Mouse (Mus musculus) cerebellum, adult 2 months (tissue): ENCODE measurements around the gene Rapgef5.

ENCODE experiments used
- CTCF ChIP-seq: fragments of 200-500 bp; IDR thresholded peaks from 2 replicates; pipeline ENCODE4 v1.5.1; 2011; ENCODE audit warnings: low read depth, mild to moderate bottlenecking, control low read depth, low read length, moderate library complexity, borderline replicate concordance; ENCODE audit not compliant: insufficient read depth
- POLR2A ChIP-seq: fragments of 200-500 bp; IDR thresholded peaks from 2 replicates; pipeline ENCODE4 v1.6.1; 2011; ENCODE audit warnings: low read length, control low read depth, borderline replicate concordance; ENCODE audit not compliant: insufficient read depth

DNA sequence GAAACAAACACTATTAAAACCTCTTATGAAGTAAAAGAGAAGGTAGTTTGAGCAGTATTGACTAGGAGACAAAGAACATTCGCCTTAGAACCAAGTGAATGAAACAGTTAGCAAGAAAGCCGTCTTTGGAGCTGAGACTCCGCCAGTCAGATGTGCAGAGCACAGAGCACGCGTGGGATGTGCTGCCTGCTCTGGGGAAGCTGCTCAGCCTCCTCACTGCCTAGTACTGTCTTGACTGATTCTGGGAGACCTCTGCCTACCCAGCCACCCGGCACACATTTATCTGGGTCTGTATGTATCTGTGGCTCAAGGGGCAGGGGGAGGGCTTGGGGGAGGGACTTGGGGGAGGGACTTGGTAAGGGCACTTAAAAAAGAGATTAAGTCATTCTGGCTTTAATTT lies 120.7 kb downstream of the Rapgef5 start:
- TF ChIP-seq CTCF (no peak), POLR2A (no peak)
